Mouse (Mus musculus) thymus, adult 2 months (tissue): ENCODE results near the gene Mdga1. TPM values are rescaled to one million over a fixed set of nuclear protein-coding genes. Genes with fewer than 3 reads are reported as not detected.
A peak's percentile ranks its signal among the peaks of the same experiment; 100 is the strongest.

Experiments used
- DNase-seq: peaks from one replicate; pipeline ENCODE4 v3.0.0; 2021
- H3K27ac ChIP-seq: fragments of 200-500 bp; 2 replicates; pipeline ENCODE4 v1.5.1; 2012; ENCODE audit warnings: low read length, control low read depth; ENCODE audit not compliant: control insufficient read depth, insufficient read depth
- H3K27me3 ChIP-seq: fragments of 200-500 bp; 2 replicates; pipeline ENCODE4 v1.6.1; 2012; ENCODE audit warnings: mild to moderate bottlenecking, low read length, moderate library complexity, mixed read lengths; ENCODE audit not compliant: control insufficient read depth, insufficient read depth
- H3K36me3 ChIP-seq: fragments of 200-500 bp; 2 replicates; pipeline ENCODE4 v1.6.1; 2012; ENCODE audit warnings: mild to moderate bottlenecking, low read length, moderate library complexity; ENCODE audit not compliant: control insufficient read depth, insufficient read depth
- H3K4me1 ChIP-seq: fragments of 200-500 bp; replicated peaks from 2 replicates; pipeline ENCODE4 v1.6.1; 2012; ENCODE audit warnings: low read length; ENCODE audit not compliant: control insufficient read depth, insufficient read depth
- H3K4me3 ChIP-seq: fragments of 200-500 bp; 2 replicates; pipeline ENCODE4 v1.5.1; 2012; ENCODE audit warnings: mild to moderate bottlenecking, low read length, control low read depth, moderate library complexity; ENCODE audit not compliant: control insufficient read depth, insufficient read depth
- CTCF ChIP-seq: fragments of 200-500 bp; IDR thresholded peaks from 2 replicates; pipeline ENCODE4 v1.5.1; 2012; ENCODE audit warnings: mild to moderate bottlenecking, control low read depth, low read length, moderate library complexity, borderline replicate concordance; ENCODE audit not compliant: control insufficient read depth, poor library complexity, insufficient read depth; ENCODE audit errors: extremely low read depth
- POLR2A ChIP-seq: fragments of 200-500 bp; IDR thresholded peaks from 2 replicates; pipeline ENCODE4 v1.6.1; 2012; ENCODE audit warnings: mild to moderate bottlenecking, low read length, control low read depth, moderate library complexity; ENCODE audit not compliant: control insufficient read depth, poor library complexity, insufficient read depth; ENCODE audit errors: extremely low read depth
- WGBS: fragments of 180-500 bp; shearing (Covaris S2); methylation state at CpG from one replicate; pipeline ENCODE4 v1.1.7; 2018; 5-methylcytosine and 5-hydroxymethylcytosine counted together
- polyA plus RNA-seq: library from polyadenylated mRNA; depleted of rRNA; stranded (reverse); fragments of >200 nt; gene quantifications from 2 replicates; pipeline ENCODE4 v1.2.3, GENCODE M21; 2012

Mdga1 gene
- polyA plus RNA-seq, 1 experiment = 16.1 TPM

DNA sequence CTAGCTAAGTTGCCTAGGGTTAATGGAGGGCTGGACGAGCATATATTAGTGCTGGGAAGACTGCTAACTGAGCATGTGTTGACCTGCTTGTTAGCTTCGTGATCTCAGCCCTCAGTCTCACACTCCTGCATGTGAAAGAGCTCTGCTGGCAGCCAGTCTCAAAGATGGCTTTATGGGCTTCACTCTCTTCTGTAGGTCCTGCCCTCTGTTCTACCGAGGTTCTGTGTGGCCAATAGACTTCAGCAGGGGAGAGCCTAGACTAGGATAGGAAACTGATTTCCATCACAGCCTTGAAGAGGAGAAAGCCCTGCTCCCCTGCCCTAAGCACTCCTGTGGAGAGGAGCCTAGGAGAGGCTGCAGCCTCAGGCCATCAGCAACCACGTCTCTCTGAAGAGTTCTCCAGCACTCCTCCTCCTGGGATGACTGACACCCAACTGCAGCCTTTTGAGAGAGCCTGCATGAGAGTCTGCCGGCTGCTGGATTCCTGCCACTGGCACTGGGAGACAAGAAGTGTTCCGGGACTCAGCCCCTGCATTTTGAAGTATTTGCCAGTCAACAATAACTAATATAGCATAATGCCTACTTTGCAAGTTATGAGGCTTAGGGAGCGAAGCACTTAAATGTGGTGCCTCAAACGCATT is 116.9 kb downstream of the Mdga1 start:
- Histone ChIP-seq H3K4me3 (no peak overlapping the region), H3K36me3 (no peaks in the 10 kb centered on the region), H3K27me3 (no peaks in the 10 kb centered on the region), H3K27ac (no peak overlapping the region), H3K4me1 (no peaks in the 10 kb centered on the region)
- 87% methylated on average over 8 of the region's 8 CpGs for WGBS
- no peak for TF ChIP-seq CTCF
- DNase-seq = no peak

DNA sequence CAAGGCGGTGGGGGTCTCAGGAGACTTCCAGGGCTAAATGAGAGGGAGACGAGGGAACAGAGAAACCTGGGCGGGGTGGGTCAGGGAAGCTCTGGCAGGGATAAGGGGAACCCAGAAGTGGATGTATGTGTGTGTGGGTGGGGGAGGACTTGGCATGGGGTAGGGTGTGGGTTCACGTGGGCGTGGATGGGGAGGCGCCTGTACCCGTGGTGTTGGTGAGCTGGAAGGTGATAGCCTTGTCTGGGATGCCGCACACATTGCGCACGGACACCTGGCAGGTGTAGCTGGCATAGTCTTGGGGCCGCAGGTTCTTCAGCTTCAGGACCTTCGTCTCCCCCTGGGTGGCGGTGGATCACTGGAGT is 120.5 kb downstream of the Mdga1 start:
- H3K36me3 ChIP-seq = no peaks in the 10 kb centered on the region

DNA sequence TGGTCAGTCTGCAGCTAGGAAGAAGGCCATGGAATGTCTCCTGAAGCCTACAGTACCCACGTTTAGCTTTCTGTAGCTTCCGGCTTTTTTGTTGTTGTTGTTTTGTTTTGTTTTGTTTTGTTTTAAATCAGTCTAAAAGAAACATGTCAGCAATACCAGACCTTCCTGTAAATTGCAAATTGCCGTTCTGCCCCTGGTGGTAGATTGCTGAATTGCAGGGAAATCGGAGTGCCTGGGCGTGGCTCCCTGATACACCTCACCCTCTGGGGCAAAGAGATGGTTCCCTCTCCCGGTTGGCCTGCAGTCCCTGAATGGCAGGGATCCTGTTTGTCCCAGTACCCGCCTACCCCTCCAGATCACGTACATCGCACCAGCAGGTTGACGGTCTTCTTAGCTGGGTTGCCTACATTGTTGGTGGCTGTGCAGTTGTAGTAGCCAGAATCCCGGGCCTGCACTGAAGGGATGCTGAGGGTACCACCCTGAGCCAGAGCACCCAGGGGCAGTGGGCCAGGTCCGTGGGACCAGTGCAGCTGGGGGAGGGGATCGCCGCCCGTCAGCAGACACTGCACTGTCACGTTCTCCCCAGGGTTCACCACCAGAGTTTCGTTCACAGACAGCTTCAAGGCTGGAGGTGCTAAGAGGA is 121.0 kb downstream of the Mdga1 start:
- peak; percentile 75 for DNase-seq
- no peak overlapping the region for H3K27ac ChIP-seq
- H3K4me1 ChIP-seq = no peaks in the 10 kb centered on the region
- H3K4me3 ChIP-seq = no peak overlapping the region
- no peak for TF ChIP-seq POLR2A
- TF ChIP-seq CTCF = peak; percentile 71; the same call in 1 of the 2 replicates
- WGBS = 67% methylated on average over 17 of the region's 17 CpGs
- H3K27me3 ChIP-seq = no peaks in the 10 kb centered on the region
- H3K36me3 ChIP-seq = no peaks in the 10 kb centered on the region

More for the DNA sequence above, 120.5 kb downstream of the Mdga1 start:
- no peak for DNase-seq
- Histone ChIP-seq H3K4me3 (no peak overlapping the region), H3K27ac (no peak overlapping the region), H3K27me3 (no peaks in the 10 kb centered on the region), H3K4me1 (no peaks in the 10 kb centered on the region)
- TF ChIP-seq POLR2A (no peak), CTCF (no peak)
- WGBS = 91% methylated on average over 13 of the region's 13 CpGs

DNA sequence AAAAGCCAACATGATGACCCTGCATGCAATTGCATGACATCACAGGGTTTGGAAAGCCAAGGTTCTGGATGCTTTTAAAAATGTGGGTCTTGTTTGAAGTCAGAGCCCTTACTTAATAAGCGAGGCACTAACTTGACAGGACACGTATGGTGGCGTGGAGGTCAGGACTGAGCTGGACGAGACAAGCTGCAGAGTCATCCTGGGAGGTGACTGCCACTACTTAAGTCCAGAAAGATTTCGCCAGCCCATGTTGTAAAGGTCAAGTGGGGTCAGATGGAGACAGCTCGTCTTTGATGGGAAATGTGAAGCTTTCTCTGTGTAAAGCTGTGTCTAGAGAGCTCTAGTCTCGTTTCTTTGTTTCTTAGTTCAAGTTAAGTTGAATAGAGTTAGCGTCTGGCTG is 122.6 kb downstream of the Mdga1 start:
- peaks cover 2% of the 10 kb centered on the region for H3K4me1 ChIP-seq
- H3K36me3 ChIP-seq = no peaks in the 10 kb centered on the region
- no peak for DNase-seq
- H3K4me3 ChIP-seq = no peak overlapping the region
- no peak overlapping the region for H3K27ac ChIP-seq
- H3K27me3 ChIP-seq = no peaks in the 10 kb centered on the region
- TF ChIP-seq CTCF (no peak), POLR2A (no peak)
- 97% methylated on average over 8 of the region's 8 CpGs for WGBS

DNA sequence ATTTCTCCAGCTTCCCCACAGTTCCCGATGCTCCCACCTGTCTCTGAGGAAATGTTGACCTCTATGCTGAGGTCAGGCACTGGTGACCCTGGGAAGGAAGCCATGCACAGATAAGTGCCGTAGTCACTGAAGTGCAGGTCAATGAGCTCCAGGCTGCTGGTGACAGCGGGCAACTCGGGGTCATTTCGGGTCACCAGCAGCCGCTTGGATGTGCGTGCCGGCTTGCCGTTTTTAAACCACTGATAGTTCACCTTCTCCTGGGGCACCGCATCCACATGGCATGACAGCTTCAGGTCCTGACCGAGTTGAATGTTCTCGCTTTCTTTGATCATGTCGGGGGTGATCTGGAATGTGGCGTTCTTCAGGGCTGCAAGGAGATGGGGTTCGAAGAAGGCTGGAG is 123.6 kb downstream of the Mdga1 start:
- TF ChIP-seq CTCF (no peak), POLR2A (no peak)
- DNase-seq = no peak
- no peak overlapping the region for H3K27ac ChIP-seq

DNA sequence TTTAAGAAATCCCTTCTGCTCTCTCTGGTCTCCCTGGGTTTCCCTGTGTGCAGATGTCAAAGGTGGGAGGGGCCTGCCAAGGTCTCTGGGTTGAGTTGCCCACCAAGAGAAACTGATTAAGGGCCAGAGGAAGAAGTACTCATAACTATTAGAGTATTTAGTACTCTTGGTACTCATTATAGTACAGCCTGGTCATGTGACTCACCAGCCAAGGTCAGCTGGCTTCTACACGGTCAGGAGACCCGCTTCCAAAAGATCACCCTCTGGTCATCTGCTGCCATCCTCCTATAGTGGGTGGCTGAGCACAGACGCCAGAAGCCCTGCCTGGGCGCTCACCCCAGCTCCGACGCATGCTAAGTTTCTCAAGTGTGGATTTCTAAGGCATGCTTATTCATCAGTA is 124.9 kb downstream of the Mdga1 start:
- TF ChIP-seq CTCF (no peak), POLR2A (no peak)
- H3K27me3 ChIP-seq = no peaks in the 10 kb centered on the region
- no peaks in the 10 kb centered on the region for H3K36me3 ChIP-seq
- H3K4me1 ChIP-seq = peaks cover 8% of the 10 kb centered on the region
- WGBS = 97% methylated on average over 6 of the region's 6 CpGs
- H3K27ac ChIP-seq = no peak overlapping the region
- DNase-seq = no peak
- H3K4me3 ChIP-seq = no peak overlapping the region

More for the DNA sequence above, 123.6 kb downstream of the Mdga1 start:
- Histone ChIP-seq H3K27me3 (no peaks in the 10 kb centered on the region), H3K4me3 (no peak overlapping the region), H3K36me3 (no peaks in the 10 kb centered on the region), H3K4me1 (peaks cover 8% of the 10 kb centered on the region)
- 96% methylated on average over 15 of the region's 15 CpGs for WGBS
